Comparison of ENCODE assay signal across 14 mouse cellular contexts in genomic region chr12:29599916-29600315, GRCm38 (mm10).
A peak's percentile ranks its signal among the peaks of the same experiment; 100 is the strongest.
DNase-seq lines count a peak whose midpoint lies in the region; ATAC-seq and TF ChIP-seq lines count a peak whose summit lies in the region.
"Had no signal": no experiment of that assay in that cellular context is flagged by ENCODE, and none has a peak within 500 bp of the region (broad histone marks: within the 10 kb centered on the region; RNA-seq: fewer than 3 reads in every experiment).

No protein-coding gene starts in this region.

- H3K4me3 ChIP-seq in hindbrain, postnatal 0 days (ENCODE audit: low read length): no peak overlapping the region
- H3K4me3 ChIP-seq in hindbrain, embryonic 10.5 days: no peak overlapping the region
- H3K4me3 ChIP-seq in neural tube, embryonic 13.5 days: no peak overlapping the region
- H3K4me3 ChIP-seq: embryonic facial prominence, embryonic 15.5 days; hindbrain, embryonic 12.5 days; liver, embryonic 15.5 days had no signal

- no peaks in the 10 kb centered on the region for H3K9me3 ChIP-seq in hindbrain, postnatal 0 days (ENCODE audit: low read length)
- H3K9me3 ChIP-seq in hindbrain, embryonic 10.5 days: no peaks in the 10 kb centered on the region
- no peaks in the 10 kb centered on the region for H3K9me3 ChIP-seq in neural tube, embryonic 13.5 days
- H3K9me3 ChIP-seq: embryonic facial prominence, embryonic 15.5 days; hindbrain, embryonic 12.5 days; liver, embryonic 15.5 days had no signal

- H3K36me3 ChIP-seq in hindbrain, postnatal 0 days (ENCODE audit: insufficient read depth, low read length): no peaks in the 10 kb centered on the region; the same call in 1 of the 2 replicates
- no peaks in the 10 kb centered on the region for H3K36me3 ChIP-seq in hindbrain, embryonic 10.5 days
- H3K36me3 ChIP-seq in neural tube, embryonic 13.5 days: 0 out of 2 replicates have a peak, but pooled peaks cover 26% of the 10 kb centered on the region
- H3K36me3 ChIP-seq: embryonic facial prominence, embryonic 15.5 days; hindbrain, embryonic 12.5 days; liver, embryonic 15.5 days had no signal

- ATAC-seq in hindbrain, postnatal 0 days: no peak
- ATAC-seq in neural tube, embryonic 13.5 days (ENCODE audit: low read depth): no peak

- DNase-seq in embryo, embryonic 10 days (ENCODE audit: low spot score): peak; percentile 8
- DNase-seq in embryo, embryonic 9.5 days (ENCODE audit: extremely low spot score): no peak
- DNase-seq in hindbrain, postnatal 0 days (ENCODE audit: low spot score): peak; percentile 49
- no peak for DNase-seq in hindbrain, embryonic 10.5 days (ENCODE audit: low spot score)
- DNase-seq in neural tube, embryonic 10.5 days (ENCODE audit: extremely low spot score, low spot score): no peak
- peak; percentile 17 for DNase-seq in telencephalon, adult 2 months (ENCODE audit: low read depth, low spot score)
- DNase-seq in adrenal gland, postnatal 25 days: no peak
- DNase-seq: B cell, adult 2 months; kidney, adult 9 months; thymus, postnatal 14 days had no signal

- H3K27ac ChIP-seq in hindbrain, postnatal 0 days: no peak overlapping the region
- H3K27ac ChIP-seq in hindbrain, embryonic 10.5 days: no peak overlapping the region
- peak overlapping the region; percentile 72; the same call in 1 of the 2 replicates for H3K27ac ChIP-seq in neural tube, embryonic 13.5 days (replicated peaks)
- H3K27ac ChIP-seq: embryonic facial prominence, embryonic 15.5 days; hindbrain, embryonic 12.5 days; liver, embryonic 15.5 days had no signal

- WGBS in hindbrain, postnatal 0 days: 58% methylated on average over 6 of the region's 6 CpGs
- WGBS in hindbrain, embryonic 10.5 days: 61% methylated on average over 6 of the region's 6 CpGs
- 54% methylated on average over 6 of the region's 6 CpGs for WGBS in neural tube, embryonic 13.5 days

- H3K27me3 ChIP-seq in hindbrain, postnatal 0 days (ENCODE audit: insufficient read depth, low read length): no peaks in the 10 kb centered on the region
- no peaks in the 10 kb centered on the region for H3K27me3 ChIP-seq in hindbrain, embryonic 10.5 days (ENCODE audit: insufficient read depth, poor library complexity, severe bottlenecking)
- no peaks in the 10 kb centered on the region for H3K27me3 ChIP-seq in neural tube, embryonic 13.5 days
- H3K27me3 ChIP-seq: embryonic facial prominence, embryonic 15.5 days; hindbrain, embryonic 12.5 days; liver, embryonic 15.5 days had no signal

- H3K9ac ChIP-seq in hindbrain, postnatal 0 days (replicated peaks; ENCODE audit: low read length): no peak overlapping the region
- no peak overlapping the region for H3K9ac ChIP-seq in neural tube, embryonic 13.5 days
- H3K9ac ChIP-seq: embryonic facial prominence, embryonic 15.5 days; hindbrain, embryonic 12.5 days; liver, embryonic 15.5 days had no signal

- no peak overlapping the region for H3K4me2 ChIP-seq in hindbrain, postnatal 0 days (ENCODE audit: low read depth, low read length)
- H3K4me2 ChIP-seq in neural tube, embryonic 13.5 days: no peak overlapping the region
- H3K4me2 ChIP-seq: embryonic facial prominence, embryonic 15.5 days; hindbrain, embryonic 12.5 days; liver, embryonic 15.5 days had no signal

- TF ChIP-seq CTCF in hindbrain, postnatal 0 days (IDR thresholded peaks at IDR 0.05; ENCODE audit: low read depth): peak; percentile 70

- no peaks in the 10 kb centered on the region for H3K4me1 ChIP-seq in hindbrain, postnatal 0 days (ENCODE audit: insufficient read depth, low read length)
- no peaks in the 10 kb centered on the region for H3K4me1 ChIP-seq in hindbrain, embryonic 10.5 days (replicated peaks)
- H3K4me1 ChIP-seq in neural tube, embryonic 13.5 days (replicated peaks): peaks cover 20% of the 10 kb centered on the region
- H3K4me1 ChIP-seq: embryonic facial prominence, embryonic 15.5 days; hindbrain, embryonic 12.5 days; liver, embryonic 15.5 days had no signal

Comparison
In these comparisons a context has a peak if more than half of its experiments do, and no peak if none do; other contexts are left out.
1. DNase-seq: peak in embryo, embryonic 10 days (single experiment), hindbrain, postnatal 0 days (single experiment) and telencephalon, adult 2 months (single experiment); none in embryo, embryonic 9.5 days (single experiment), hindbrain, embryonic 10.5 days (single experiment), neural tube, embryonic 10.5 days (single experiment) and adrenal gland, postnatal 25 days (single experiment).